Mouse (Mus musculus): ENCODE measurements around the gene Olfr593.
"Not testable (repeated sequence)": the region's sequence is repeated elsewhere in the genome, so short reads cannot be mapped to it uniquely, and the experiment has no call there.

The Olfr593 gene

GRCm38 (mm10) chr7:103211562-103211961, at the start of gene Olfr593:
TSS of gene Olfr593 (plus strand) at chr7:103211862.
- DNase-seq (ENCODE audit: low read depth, low spot score), result no peak

GRCm38 (mm10) chr7:103169697-103170096, 42.0 kb upstream of the Olfr593 start:
- no peak for DNase-seq (ENCODE audit: low read depth, low spot score)

- no peak for DNase-seq (ENCODE audit: low read depth, low spot score)
Observed at GRCm38 (mm10) chr7:103178240-103178639, 33.4 kb upstream of the Olfr593 start, which contains the start of gene Olfr591. TSS of gene Olfr591 (minus strand) at chr7:103178340.

GRCm38 (mm10) chr7:103184503-103184902, 27.2 kb upstream of the Olfr593 start, which contains the start of gene Olfr592:
TSS of gene Olfr592 (plus strand) at chr7:103184803.
- not testable (repeated sequence) for DNase-seq (ENCODE audit: low read depth, low spot score)

GRCm38 (mm10) chr7:103212050-103212449, 388 bp downstream of the Olfr593 start:
- DNase-seq (ENCODE audit: low read depth, low spot score), result not testable (repeated sequence)

- DNase-seq (ENCODE audit: low read depth, low spot score), result no peak
Observed at GRCm38 (mm10) chr7:103216696-103217095, 5.0 kb downstream of the Olfr593 start, which contains the start of gene Olfr594. TSS of gene Olfr594 (plus strand) at chr7:103216996.

- not testable (repeated sequence) for DNase-seq (ENCODE audit: low read depth, low spot score)
Observed at GRCm38 (mm10) chr7:103252405-103252804, 40.7 kb downstream of the Olfr593 start, which contains the start of gene Usp17ld. TSS of gene Usp17ld (minus strand) at chr7:103252505.
